Mouse (Mus musculus): ENCODE data around the gene Tmem167b.
"Not testable (repeated sequence)": the region's sequence is repeated elsewhere in the genome, so short reads cannot be mapped to it uniquely, and the experiment has no call there.

DNA sequence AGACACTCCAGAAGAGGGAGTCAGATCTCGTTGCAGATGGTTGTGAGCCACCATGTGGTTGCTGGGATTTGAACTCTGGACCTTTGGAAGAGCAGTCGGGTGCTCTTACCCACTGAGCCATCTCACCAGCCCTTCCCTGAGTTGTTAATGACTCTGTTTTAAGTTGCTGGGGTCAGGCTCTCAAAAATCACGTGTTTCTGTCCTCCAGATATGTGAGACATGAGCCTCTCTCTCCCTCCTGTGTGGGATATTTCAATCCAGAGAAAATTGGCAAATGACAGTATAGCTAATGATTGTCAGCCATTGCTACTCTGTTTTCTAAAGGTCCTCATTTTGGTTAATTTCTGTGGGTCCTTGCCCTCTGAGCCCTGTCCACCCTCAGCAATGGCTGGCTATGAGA, 7.4 kb upstream of the Tmem167b start:
- TF ChIP-seq CTCF (IDR thresholded peaks at IDR 0.05; ENCODE audit: control insufficient read depth, insufficient read depth, insufficient read length); USF1 (IDR thresholded peaks at IDR 0.05; ENCODE audit: low read depth); MYOD1 (IDR thresholded peaks at IDR 0.05; ENCODE audit: control insufficient read depth, insufficient read length, low read depth); CEBPB (IDR thresholded peaks at IDR 0.05; ENCODE audit: low read depth): not testable (repeated sequence)

All from C2C12 (cell line).